Mouse (Mus musculus) stomach, embryonic 15.5 days (tissue): ENCODE results near the gene Gm11985. TPM values are rescaled to one million over a fixed set of nuclear protein-coding genes. Genes with fewer than 3 reads are reported as not detected.

Experiments
- ATAC-seq: fragments of 200-750 bp; cut with Nextera tagmentation; 2 replicates; pipeline ENCODE4 v1.8.0; 2017; ENCODE audit warnings: low read depth, moderate number of reproducible peaks, moderate TSS enrichment; ENCODE audit not compliant: insufficient read depth, low FRiP score
- H3K27ac ChIP-seq: fragments of 300-500 bp; sonication (generic); 2 replicates; pipeline ENCODE4 v1.5.1; 2015; ENCODE audit warnings: mild to moderate bottlenecking, inconsistent platforms
- H3K27me3 ChIP-seq: fragments of 300-500 bp; sonication (generic); replicated peaks from 2 replicates; pipeline ENCODE4 v1.6.1; 2015; ENCODE audit warnings: inconsistent platforms
- H3K36me3 ChIP-seq: fragments of 300-500 bp; sonication (generic); 2 replicates; pipeline ENCODE4 v1.6.1; 2015; ENCODE audit warnings: inconsistent platforms
- H3K4me1 ChIP-seq: fragments of 300-500 bp; sonication (generic); 2 replicates; pipeline ENCODE4 v1.6.1; 2015; ENCODE audit warnings: inconsistent platforms
- H3K4me2 ChIP-seq: fragments of 300-500 bp; sonication (generic); 2 replicates; pipeline ENCODE4 v1.6.1; 2015; ENCODE audit warnings: mild to moderate bottlenecking, inconsistent platforms
- H3K4me3 ChIP-seq: fragments of 300-500 bp; sonication (generic); replicated peaks from 2 replicates; pipeline ENCODE4 v1.5.1; 2015; ENCODE audit warnings: inconsistent platforms
- H3K9ac ChIP-seq: fragments of 300-500 bp; sonication (generic); 2 replicates; pipeline ENCODE4 v1.6.1; 2015; ENCODE audit warnings: inconsistent platforms
- H3K9me3 ChIP-seq: fragments of 300-500 bp; sonication (generic); 2 replicates; pipeline ENCODE4 v1.6.1; 2016; ENCODE audit warnings: inconsistent platforms
- WGBS: fragments of 180-500 bp; shearing (Covaris S2); methylation state at CpG from one replicate; pipeline ENCODE4 v1.1.7; 2015; 5-methylcytosine and 5-hydroxymethylcytosine counted together
- polyA plus RNA-seq: library from polyadenylated mRNA; unstranded; fragments of >200 nt; fragmentation: Nextera tagmentation; extraction: Ambion mirVana; gene quantifications from 2 replicates; pipeline ENCODE4 v1.2.1, GENCODE M21; 2015

Gm11985 gene
- polyA plus RNA-seq, 1 experiment from 2014 or later: not detected

DNA sequence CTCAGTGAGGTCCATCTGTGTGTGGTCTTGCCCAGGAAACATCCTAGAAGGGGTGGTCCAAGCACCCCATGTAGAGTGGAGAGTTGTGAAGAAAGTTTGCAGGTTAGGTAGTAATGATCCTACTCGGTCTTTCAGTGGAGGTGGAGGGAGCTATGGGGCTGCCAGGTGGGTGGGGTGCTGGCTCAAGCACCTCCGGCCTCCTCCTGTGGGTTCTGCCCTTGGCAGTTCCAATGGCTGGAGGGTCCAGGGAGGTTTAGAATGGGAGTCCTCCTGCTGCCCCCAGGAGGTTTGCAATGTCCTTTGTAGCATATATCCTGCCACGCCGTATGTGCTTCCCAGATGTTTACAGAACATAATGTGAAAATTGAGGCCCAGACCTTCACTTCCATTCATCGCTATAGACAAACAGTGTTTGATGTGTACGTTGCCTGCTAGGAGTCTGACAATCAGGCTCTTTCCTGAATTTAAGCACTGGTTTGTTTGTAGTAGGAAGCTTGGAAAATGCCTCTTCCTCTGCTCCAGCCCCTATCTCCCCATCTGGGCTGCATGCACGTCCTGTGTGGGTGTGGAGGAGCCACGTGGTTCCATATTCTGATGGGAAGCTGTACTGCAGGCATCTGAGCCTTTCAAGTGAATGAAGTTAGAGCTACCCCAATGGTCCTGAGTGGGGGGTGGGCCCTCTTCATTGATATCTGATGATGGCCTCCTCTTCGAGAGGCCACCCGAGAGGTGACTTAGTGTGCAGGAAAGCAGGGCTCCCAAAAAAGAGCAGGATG is 10.3 kb upstream of the Gm11985 start:
- Histone ChIP-seq H3K4me1 (0 out of 2 replicates have a peak, but pooled peaks cover 5% of the 10 kb centered on the region), H3K9me3 (no peaks in the 10 kb centered on the region), H3K27ac (no peak overlapping the region), H3K4me2 (no peak overlapping the region), H3K4me3 (no peak overlapping the region), H3K27me3 (no peaks in the 10 kb centered on the region), H3K36me3 (no peaks in the 10 kb centered on the region), H3K9ac (no peak overlapping the region)
- no peak for ATAC-seq
- 55% methylated on average over 10 of the region's 10 CpGs for WGBS

GRCm38 (mm10) chr11:7198006-7198405 is 9.6 kb upstream of the Gm11985 start:
- Histone ChIP-seq H3K27me3 (no peaks in the 10 kb centered on the region), H3K4me3 (no peak overlapping the region), H3K36me3 (no peaks in the 10 kb centered on the region), H3K27ac (no peak overlapping the region), H3K4me2 (no peak overlapping the region), H3K4me1 (0 out of 2 replicates have a peak, but pooled peaks cover 5% of the 10 kb centered on the region), H3K9ac (no peak overlapping the region), H3K9me3 (no peaks in the 10 kb centered on the region)
- no peak for ATAC-seq
- 84% methylated on average over 19 of the region's 19 CpGs for WGBS

- Histone ChIP-seq H3K27ac (no peak within 1 kb of the TSS), H3K4me1 (0 out of 2 replicates have a peak, but pooled peaks cover 5% of the 10 kb centered on the region), H3K4me2 (no peak within 1 kb of the TSS), H3K27me3 (no peaks in the 10 kb centered on the region), H3K4me3 (no peak within 1 kb of the TSS), H3K9ac (no peak within 1 kb of the TSS), H3K9me3 (no peaks in the 10 kb centered on the region), H3K36me3 (no peaks in the 10 kb centered on the region)
- peak; percentile 63 for ATAC-seq
- WGBS: 54% methylated on average over 12 of the region's 12 CpGs
Measured at GRCm38 (mm10) chr11:7197491-7197941, 9.1 kb upstream of the Gm11985 start, which contains the start of gene Igfbp1. Gene Igfbp1 (plus strand): TSS chr11:7197782.

GRCm38 (mm10) chr11:7195312-7195685 is 6.9 kb upstream of the Gm11985 start:
- Histone ChIP-seq H3K36me3 (no peaks in the 10 kb centered on the region), H3K9me3 (no peaks in the 10 kb centered on the region), H3K27me3 (no peaks in the 10 kb centered on the region), H3K27ac (no peak overlapping the region), H3K4me2 (no peak overlapping the region), H3K4me3 (no peak overlapping the region), H3K4me1 (0 out of 2 replicates have a peak, but pooled peaks cover 5% of the 10 kb centered on the region), H3K9ac (no peak overlapping the region)
- no peak for ATAC-seq
- 84% methylated on average over 4 of the region's 4 CpGs for WGBS

GRCm38 (mm10) chr11:7194432-7195311 is 6.3 kb upstream of the Gm11985 start:
- no peaks in the 10 kb centered on the region for H3K27me3 ChIP-seq
- no peak overlapping the region for H3K27ac ChIP-seq
- H3K9ac ChIP-seq: no peak overlapping the region
- no peak for ATAC-seq
- no peaks in the 10 kb centered on the region for H3K36me3 ChIP-seq
- no peaks in the 10 kb centered on the region for H3K9me3 ChIP-seq
- H3K4me1 ChIP-seq: 0 out of 2 replicates have a peak, but pooled peaks cover 5% of the 10 kb centered on the region
- 82% methylated on average over 10 of the region's 10 CpGs for WGBS
- no peak overlapping the region for H3K4me2 ChIP-seq
- no peak overlapping the region for H3K4me3 ChIP-seq

GRCm38 (mm10) chr11:7193134-7193533 is 4.8 kb upstream of the Gm11985 start:
- 66% methylated on average over 9 of the region's 9 CpGs for WGBS

DNA sequence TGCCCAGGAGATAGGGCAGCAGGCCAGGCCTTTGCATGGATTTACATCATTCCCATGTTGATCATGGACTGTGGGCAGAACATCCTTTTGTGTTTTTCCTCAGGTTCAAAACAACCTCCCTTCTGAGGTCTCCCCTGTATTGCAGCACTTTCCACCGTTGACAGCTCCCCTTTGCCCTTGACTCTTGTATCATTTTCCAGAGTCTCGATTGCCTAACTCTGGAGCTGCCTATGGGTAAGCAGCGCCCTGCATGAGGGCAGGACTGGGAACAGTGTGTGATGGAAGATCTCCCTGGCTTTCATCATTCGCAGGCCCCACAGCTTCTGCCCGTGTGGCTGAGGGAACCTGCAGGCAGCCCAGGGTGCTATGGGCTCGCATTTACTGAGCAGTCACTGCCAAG is 4.3 kb upstream of the Gm11985 start:
- Histone ChIP-seq H3K9ac (no peak overlapping the region), H3K36me3 (no peaks in the 10 kb centered on the region), H3K4me2 (no peak overlapping the region), H3K27ac (no peak overlapping the region), H3K27me3 (no peaks in the 10 kb centered on the region), H3K4me1 (0 out of 2 replicates have a peak, but pooled peaks cover 2% of the 10 kb centered on the region), H3K9me3 (no peaks in the 10 kb centered on the region), H3K4me3 (no peak overlapping the region)
- 50% methylated on average over 6 of the region's 6 CpGs for WGBS
- no peak for ATAC-seq

More at GRCm38 (mm10) chr11:7193134-7193533, 4.8 kb upstream of the Gm11985 start:
- ATAC-seq: no peak
- Histone ChIP-seq H3K4me3 (no peak overlapping the region), H3K9me3 (no peaks in the 10 kb centered on the region), H3K27ac (no peak overlapping the region), H3K36me3 (no peaks in the 10 kb centered on the region), H3K4me1 (0 out of 2 replicates have a peak, but pooled peaks cover 5% of the 10 kb centered on the region), H3K9ac (no peak overlapping the region), H3K27me3 (no peaks in the 10 kb centered on the region), H3K4me2 (no peak overlapping the region)

DNA sequence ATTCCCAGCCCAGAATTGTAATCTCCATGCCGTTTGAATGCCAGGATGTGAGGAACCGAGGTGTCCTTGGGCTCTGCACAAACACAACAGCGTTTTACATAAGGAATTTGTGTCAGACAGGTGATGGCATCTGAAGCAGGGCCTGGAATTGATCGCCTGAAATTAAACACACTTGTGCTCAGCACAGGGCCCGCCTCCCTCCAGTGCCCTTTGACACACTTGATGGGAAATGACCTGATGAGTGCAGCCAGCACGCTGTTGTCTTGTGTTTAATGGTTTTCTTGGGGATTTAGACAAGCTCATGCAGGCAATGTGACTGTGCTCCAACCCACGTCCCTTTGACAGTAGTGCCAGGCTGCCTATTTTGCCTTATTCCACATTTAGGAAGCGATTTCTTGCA is 897 bp downstream of the Gm11985 start:
- H3K36me3 ChIP-seq: no peaks in the 10 kb centered on the region
- no peak overlapping the region for H3K4me2 ChIP-seq
- 55% methylated on average over 8 of the region's 8 CpGs for WGBS

GRCm38 (mm10) chr11:7184420-7184819 is 3.9 kb downstream of the Gm11985 start:
- H3K9me3 ChIP-seq: no peaks in the 10 kb centered on the region
- no peaks in the 10 kb centered on the region for H3K27me3 ChIP-seq
- H3K4me3 ChIP-seq: no peak overlapping the region
- ATAC-seq: no peak
- H3K9ac ChIP-seq: no peak overlapping the region
- H3K36me3 ChIP-seq: no peaks in the 10 kb centered on the region
- H3K4me1 ChIP-seq: no peaks in the 10 kb centered on the region
- no peak overlapping the region for H3K4me2 ChIP-seq
- WGBS: 12% methylated on average over 1 of the region's 1 CpGs
- H3K27ac ChIP-seq: no peak overlapping the region

More for the DNA sequence above, 897 bp downstream of the Gm11985 start:
- ATAC-seq: no peak
- Histone ChIP-seq H3K27me3 (no peaks in the 10 kb centered on the region), H3K9me3 (no peaks in the 10 kb centered on the region), H3K9ac (no peak overlapping the region), H3K4me3 (no peak overlapping the region), H3K4me1 (no peaks in the 10 kb centered on the region), H3K27ac (no peak overlapping the region)

- ATAC-seq: no peak
- 42% methylated on average over 8 of the region's 8 CpGs for WGBS
- H3K9me3 ChIP-seq: no peaks in the 10 kb centered on the region
Measured at GRCm38 (mm10) chr11:7182409-7183042, 5.8 kb downstream of the Gm11985 start.

GRCm38 (mm10) chr11:7179276-7179675 is 9.1 kb downstream of the Gm11985 start:
- no peak overlapping the region for H3K4me2 ChIP-seq
- peak; percentile 34; the same call in 1 of the 2 replicates for ATAC-seq
- H3K27me3 ChIP-seq: no peaks in the 10 kb centered on the region
- H3K9ac ChIP-seq: no peak overlapping the region
- H3K4me1 ChIP-seq: no peaks in the 10 kb centered on the region
- H3K4me3 ChIP-seq: no peak overlapping the region
- H3K27ac ChIP-seq: no peak overlapping the region
- H3K36me3 ChIP-seq: no peaks in the 10 kb centered on the region
- WGBS: 64% methylated on average over 2 of the region's 2 CpGs
- H3K9me3 ChIP-seq: no peaks in the 10 kb centered on the region

More at GRCm38 (mm10) chr11:7182409-7183042, 5.8 kb downstream of the Gm11985 start:
- Histone ChIP-seq H3K36me3 (no peaks in the 10 kb centered on the region), H3K9ac (no peak overlapping the region), H3K4me2 (no peak overlapping the region), H3K27me3 (no peaks in the 10 kb centered on the region), H3K4me3 (no peak overlapping the region), H3K27ac (no peak overlapping the region), H3K4me1 (no peaks in the 10 kb centered on the region)
